Mouse (Mus musculus): Measurements from ENCODE around the gene Grcc10.

The Grcc10 gene

DNA sequence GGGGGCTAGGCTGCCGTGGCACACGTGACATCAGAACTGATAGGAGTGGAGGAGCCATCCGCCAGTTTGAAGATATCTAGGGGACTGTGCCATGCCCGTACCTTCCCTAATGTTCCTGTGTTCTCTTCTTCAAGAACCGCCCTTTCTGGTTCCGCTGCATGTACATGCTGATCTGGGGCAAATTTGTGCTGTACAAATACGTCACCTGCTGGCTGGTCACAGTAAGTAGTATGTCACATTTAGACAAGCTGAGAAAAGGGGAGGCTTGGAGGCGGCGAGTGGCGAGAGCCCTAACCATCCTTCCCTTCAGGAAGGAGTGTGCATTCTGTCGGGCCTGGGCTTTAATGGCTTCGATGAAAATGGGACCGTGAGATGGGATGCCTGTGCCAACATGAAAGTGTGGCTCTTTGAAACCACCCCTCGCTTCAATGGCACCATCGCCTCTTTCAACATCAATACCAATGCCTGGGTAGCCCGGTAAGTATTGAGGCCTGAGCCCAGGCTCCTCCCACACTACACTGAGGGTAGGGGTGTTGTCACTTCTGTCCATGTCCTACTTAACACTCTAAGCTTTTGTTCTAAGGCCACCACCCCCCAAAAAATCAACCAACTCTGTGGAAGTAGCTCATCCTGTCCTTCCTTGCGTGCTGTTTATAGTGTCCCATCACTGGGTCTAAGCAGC lies 38.9 kb downstream of the Grcc10 start:
- peak; percentile 45 for DNase-seq (ENCODE audit: low read depth, low spot score)

- peak; percentile 48 for DNase-seq (ENCODE audit: low read depth, low spot score)
These were observed 39.8 kb downstream of the Grcc10 start for GRCm38 (mm10) chr6:124701338-124701737.

DNA sequence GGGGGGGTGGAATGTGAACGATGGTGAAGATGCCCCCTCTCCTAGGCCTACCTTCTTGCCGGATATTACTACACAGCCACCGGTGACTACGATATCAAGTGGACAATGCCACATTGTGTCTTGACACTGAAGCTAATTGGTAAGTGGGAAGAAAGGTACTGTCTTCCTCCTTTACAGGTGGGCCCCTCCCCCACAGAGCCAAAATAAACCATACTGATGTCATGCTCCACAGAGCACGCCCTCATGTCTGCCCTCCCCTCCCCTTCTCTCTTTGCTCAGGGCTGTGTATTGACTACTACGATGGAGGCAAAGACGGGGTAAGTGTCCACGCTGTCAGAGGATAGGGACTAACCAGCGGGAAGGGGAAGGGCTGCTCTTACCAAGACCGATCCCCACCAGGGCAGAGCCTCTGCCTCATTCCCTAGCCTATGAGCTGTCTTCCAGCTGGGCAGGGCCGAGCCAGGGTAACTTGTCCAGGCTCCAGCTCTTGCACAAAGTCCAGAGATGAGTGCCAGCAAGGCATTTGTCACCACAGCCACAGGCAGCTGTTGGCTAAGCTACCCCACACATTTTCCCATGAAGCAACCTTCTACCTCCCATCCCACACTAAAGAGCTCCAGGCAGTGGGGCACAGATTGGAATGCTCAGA lies 41.1 kb downstream of the Grcc10 start:
- peak; percentile 87 for DNase-seq (ENCODE audit: low read depth, low spot score)

DNA sequence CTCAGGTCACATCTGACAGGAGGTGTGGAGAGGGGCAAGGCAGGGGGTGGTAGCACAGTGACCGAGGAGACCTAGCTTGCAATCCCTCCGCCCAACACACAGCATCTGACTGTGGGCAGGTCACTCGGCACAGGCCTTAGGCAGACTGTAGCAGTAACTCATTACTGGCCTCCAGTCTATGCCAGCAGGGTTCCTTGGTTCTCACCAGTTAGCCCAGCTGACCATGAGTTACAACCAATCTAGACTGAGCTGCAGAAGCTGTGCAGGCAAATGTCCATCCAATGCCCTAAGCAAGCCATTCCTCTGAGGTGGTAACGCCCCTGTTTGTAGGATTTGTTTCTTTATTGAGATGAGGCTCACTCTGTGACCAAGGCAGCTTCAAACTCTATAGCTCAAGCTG lies 41.8 kb downstream of the Grcc10 start:
- peak; percentile 53 for DNase-seq (ENCODE audit: low read depth, low spot score)

GRCm38 (mm10) chr6:124698751-124699150 lies 42.4 kb downstream of the Grcc10 start:
- no peak for DNase-seq (ENCODE audit: low read depth, low spot score)

DNA sequence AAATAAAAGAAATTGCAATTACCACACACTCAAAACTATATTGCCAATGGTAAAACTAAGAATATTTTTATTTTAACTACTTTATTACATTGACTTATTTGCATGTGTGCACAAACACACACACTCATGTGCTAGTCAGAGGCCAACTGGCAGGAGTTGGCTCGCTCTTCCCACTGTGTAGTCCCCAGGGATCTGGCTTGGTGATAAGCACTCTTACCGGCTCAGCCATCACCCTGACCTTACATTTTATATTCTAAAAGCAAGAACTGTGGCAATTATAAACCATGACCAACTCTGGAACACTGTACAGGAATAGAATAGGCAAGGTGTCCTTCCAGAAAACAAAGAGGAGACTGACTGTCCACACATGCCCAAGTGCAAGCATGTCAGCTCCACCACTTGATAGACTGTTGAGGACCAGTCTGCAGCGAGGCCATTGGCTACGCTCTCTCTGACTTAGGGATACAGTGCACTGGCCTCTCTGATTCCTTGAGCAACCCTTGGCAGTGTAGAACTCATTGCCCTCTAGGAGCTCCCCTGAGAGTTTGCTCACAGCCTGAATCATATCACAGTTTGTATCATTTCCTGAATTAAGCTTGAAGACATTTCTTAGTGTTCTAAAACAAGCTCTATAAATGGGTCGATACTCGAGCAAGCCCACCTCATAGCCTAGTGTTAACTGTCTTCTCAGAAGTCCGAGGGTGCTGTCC lies 44.6 kb downstream of the Grcc10 start:
- DNase-seq (ENCODE audit: low read depth, low spot score) = no peak

DNA sequence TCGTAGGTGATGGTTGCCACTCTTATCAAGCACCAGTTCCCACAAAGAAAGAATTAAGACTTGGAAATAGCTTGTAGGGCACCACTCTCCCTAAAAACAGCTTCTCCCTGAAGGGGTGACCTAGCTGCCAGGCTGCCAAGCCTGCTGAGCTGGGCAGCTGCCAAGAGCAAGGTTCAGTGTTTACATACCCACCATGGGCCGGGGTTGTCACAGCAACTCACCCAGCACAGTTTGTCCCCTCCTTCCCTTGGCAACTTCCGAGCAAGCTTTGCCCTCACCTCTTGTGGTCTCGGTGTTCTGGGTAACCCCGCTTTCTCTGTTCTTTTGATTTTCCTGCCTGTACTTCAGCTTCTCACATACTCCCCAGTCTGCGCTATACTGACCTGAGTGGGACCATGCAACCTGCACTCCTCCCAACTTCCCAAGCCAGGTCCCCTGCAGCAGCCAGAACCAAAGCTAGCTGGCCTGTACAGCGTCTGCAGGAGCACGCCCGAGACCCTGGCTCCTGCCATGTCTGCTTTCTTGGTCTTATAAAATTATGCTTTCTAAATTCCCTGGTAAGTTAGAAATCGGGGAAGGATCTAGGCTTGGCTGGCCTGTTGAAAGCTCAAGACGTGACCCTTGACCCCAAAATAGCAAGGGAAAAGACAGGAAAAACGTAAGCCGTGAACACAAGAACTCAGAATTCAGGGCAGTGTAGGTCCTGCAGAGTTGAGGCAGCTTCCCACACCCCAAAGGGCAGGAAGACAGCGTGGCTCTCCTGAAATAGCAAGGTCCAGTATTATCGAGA lies 46.8 kb downstream of the Grcc10 start:
- peak; percentile 70 for DNase-seq (ENCODE audit: low read depth, low spot score)

GRCm38 (mm10) chr6:124693243-124693981 lies 47.8 kb downstream of the Grcc10 start:
- DNase-seq (ENCODE audit: low read depth, low spot score) = no peak

DNA sequence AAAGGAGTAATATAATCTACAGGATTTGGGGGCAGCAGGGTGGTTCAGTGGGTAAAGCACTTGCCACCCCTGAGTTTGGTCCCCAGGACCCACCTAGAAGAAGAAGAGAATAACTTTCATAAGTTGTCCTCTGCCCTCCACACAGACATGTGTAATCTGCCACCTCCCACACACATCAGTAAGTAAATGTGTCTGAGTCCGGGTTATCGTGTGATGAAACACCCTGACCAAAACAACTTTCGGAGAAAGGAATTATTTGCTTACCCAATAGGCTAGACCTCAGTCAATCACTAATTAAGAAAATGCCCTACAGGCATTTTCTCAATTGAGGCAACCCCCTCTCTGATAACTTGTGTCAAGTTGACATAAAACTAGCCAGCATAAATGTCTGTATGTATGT lies 50.7 kb downstream of the Grcc10 start:
- DNase-seq (ENCODE audit: low read depth, low spot score) = no peak

Data from brain, adult 2 months (tissue).